Mouse (Mus musculus): ENCODE data around the gene Coro1b. TPM values are rescaled to one million over a fixed set of nuclear protein-coding genes. Genes with fewer than 3 reads are reported as not detected.

The Coro1b gene
- total RNA-seq, 2 experiments from 2014 or later: 77.0 to 97.3 TPM

GRCm38 (mm10) chr19:4184976-4185975 lies 36.9 kb downstream of the Coro1b start:
- no peak for DNase-seq (ENCODE audit: low spot score in 2 of 2)

- no peak for DNase-seq (ENCODE audit: low spot score in 2 of 2)
Measured at GRCm38 (mm10) chr19:4187303-4187702, 38.9 kb downstream of the Coro1b start.

GRCm38 (mm10) chr19:4189051-4189620 lies 40.7 kb downstream of the Coro1b start:
- no peak for DNase-seq (ENCODE audit: low spot score in 2 of 2)

- DNase-seq (ENCODE audit: low spot score in 2 of 2): no peak
Measured at GRCm38 (mm10) chr19:4190831-4191334, 42.5 kb downstream of the Coro1b start, which contains the start of gene Tbc1d10c. Tbc1d10c (minus strand) TSS chr19:4191284.

GRCm38 (mm10) chr19:4191528-4192250 lies 43.3 kb downstream of the Coro1b start, which contains the start of gene Ppp1ca:
Ppp1ca (plus strand) TSS chr19:4192065.
- DNase-seq (ENCODE audit: low spot score in 2 of 2): peak; percentile 85 to 94

GRCm38 (mm10) chr19:4192251-4192985 lies 44.0 kb downstream of the Coro1b start:
- no peak for DNase-seq (ENCODE audit: low spot score in 2 of 2)

GRCm38 (mm10) chr19:4193129-4193528 lies 44.7 kb downstream of the Coro1b start:
- no peak for DNase-seq (ENCODE audit: low spot score in 2 of 2)

GRCm38 (mm10) chr19:4194021-4194724 lies 45.8 kb downstream of the Coro1b start:
- DNase-seq (ENCODE audit: low spot score in 2 of 2): no peak

GRCm38 (mm10) chr19:4194776-4195650 lies 46.6 kb downstream of the Coro1b start:
- DNase-seq (ENCODE audit: low spot score in 2 of 2): no peak

GRCm38 (mm10) chr19:4196048-4196447 lies 47.6 kb downstream of the Coro1b start:
- DNase-seq (ENCODE audit: low spot score in 2 of 2): no peak

- DNase-seq (ENCODE audit: low spot score in 2 of 2): no peak
Measured at GRCm38 (mm10) chr19:4196548-4196947, 48.1 kb downstream of the Coro1b start.

GRCm38 (mm10) chr19:4197180-4197579 lies 48.8 kb downstream of the Coro1b start:
- no peak for DNase-seq (ENCODE audit: low spot score in 2 of 2)

- peak; percentile 91 to 97 for DNase-seq (ENCODE audit: low spot score in 2 of 2)
Measured at GRCm38 (mm10) chr19:4201291-4201909, 53.0 kb downstream of the Coro1b start, which contains the start of gene Rad9a. Rad9a (minus strand) TSS chr19:4201662.

GRCm38 (mm10) chr19:4202149-4202548 lies 53.7 kb downstream of the Coro1b start:
- no peak for DNase-seq (ENCODE audit: low spot score in 2 of 2)

GRCm38 (mm10) chr19:4203148-4203547 lies 54.7 kb downstream of the Coro1b start:
- no peak for DNase-seq (ENCODE audit: low spot score in 2 of 2)
